Mouse (Mus musculus): ENCODE results near the gene Bcat1. TPM values are rescaled to one million over a fixed set of nuclear protein-coding genes. Genes with fewer than 3 reads are reported as not detected.

Gene Bcat1
- polyA plus RNA-seq, 1 experiment from 2014 or later: 5.0 TPM

DNA sequence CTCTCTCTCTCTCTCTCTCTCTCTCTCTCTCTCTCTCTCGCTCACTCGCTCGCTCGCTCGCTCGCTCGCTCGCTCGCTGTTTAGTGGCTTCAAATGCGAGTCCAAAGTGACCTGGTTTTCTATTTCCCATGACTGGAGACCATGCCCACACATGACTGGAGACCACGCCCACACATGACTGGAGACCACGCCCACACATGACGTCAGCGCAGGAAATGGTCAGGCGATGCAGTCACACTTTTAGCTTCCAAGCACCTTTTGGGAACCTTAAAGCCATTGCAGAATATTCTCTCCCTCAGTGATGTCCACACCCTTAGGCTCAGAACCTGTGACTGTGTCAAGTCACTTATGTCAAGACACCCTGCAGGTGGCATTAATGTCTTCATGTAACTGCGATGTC lies 59.3 kb downstream of the Bcat1 start:
- Histone ChIP-seq H3K27ac (ENCODE audit: low read depth, low read length) (no peak overlapping the region), H3K27me3 (replicated peaks; ENCODE audit: control insufficient read depth, insufficient read depth, low read length) (no peaks in the 10 kb centered on the region), H3K9ac (ENCODE audit: low read depth, low read length) (no peak overlapping the region), H3K4me2 (no peak overlapping the region), H3K4me3 (ENCODE audit: low read depth, low read length) (no peak overlapping the region), H3K36me3 (ENCODE audit: control insufficient read depth, insufficient read depth, low read length) (no peaks in the 10 kb centered on the region), H3K9me3 (ENCODE audit: control insufficient read depth, low read length) (no peaks in the 10 kb centered on the region), H3K4me1 (replicated peaks; ENCODE audit: control insufficient read depth, insufficient read depth, low read length) (peaks cover 2% of the 10 kb centered on the region; the same call in 1 of the 2 replicates)
- DNase-seq (ENCODE audit: low spot score) (no peak), ATAC-seq (replicated peaks; ENCODE audit: low FRiP score) (no peak)
- WGBS: 89% methylated on average over 16 of the region's 16 CpGs

DNA sequence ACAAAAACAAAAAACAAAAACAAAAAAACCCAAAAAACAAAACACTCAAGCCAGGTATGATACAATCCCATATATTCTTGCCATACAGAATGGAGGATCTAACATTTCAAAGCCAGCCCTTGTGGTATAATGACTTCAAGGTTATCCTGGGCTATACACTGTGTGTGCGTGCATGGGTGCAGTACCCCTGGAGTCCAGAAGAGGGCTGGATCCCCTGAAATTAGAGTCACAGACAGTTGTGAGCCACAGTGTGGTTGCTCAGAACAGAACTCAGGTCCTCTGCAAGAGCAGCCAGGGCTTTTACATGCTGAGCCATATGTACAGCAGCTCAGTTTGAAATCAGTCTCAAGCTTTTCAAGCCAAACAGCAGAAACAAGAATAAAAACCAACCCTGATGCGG lies 61.0 kb downstream of the Bcat1 start:
- Histone ChIP-seq H3K4me1 (replicated peaks; ENCODE audit: control insufficient read depth, insufficient read depth, low read length) (peaks cover 2% of the 10 kb centered on the region; the same call in 1 of the 2 replicates), H3K9me3 (ENCODE audit: control insufficient read depth, low read length) (no peaks in the 10 kb centered on the region), H3K4me3 (ENCODE audit: low read depth, low read length) (no peak overlapping the region), H3K27ac (ENCODE audit: low read depth, low read length) (no peak overlapping the region), H3K36me3 (ENCODE audit: control insufficient read depth, insufficient read depth, low read length) (no peaks in the 10 kb centered on the region), H3K27me3 (replicated peaks; ENCODE audit: control insufficient read depth, insufficient read depth, low read length) (no peaks in the 10 kb centered on the region), H3K4me2 (no peak overlapping the region), H3K9ac (ENCODE audit: low read depth, low read length) (no peak overlapping the region)
- DNase-seq (ENCODE audit: low spot score): no peak
- WGBS: 98% methylated on average over 2 of the region's 2 CpGs
- no peak for ATAC-seq (replicated peaks; ENCODE audit: low FRiP score)

DNA sequence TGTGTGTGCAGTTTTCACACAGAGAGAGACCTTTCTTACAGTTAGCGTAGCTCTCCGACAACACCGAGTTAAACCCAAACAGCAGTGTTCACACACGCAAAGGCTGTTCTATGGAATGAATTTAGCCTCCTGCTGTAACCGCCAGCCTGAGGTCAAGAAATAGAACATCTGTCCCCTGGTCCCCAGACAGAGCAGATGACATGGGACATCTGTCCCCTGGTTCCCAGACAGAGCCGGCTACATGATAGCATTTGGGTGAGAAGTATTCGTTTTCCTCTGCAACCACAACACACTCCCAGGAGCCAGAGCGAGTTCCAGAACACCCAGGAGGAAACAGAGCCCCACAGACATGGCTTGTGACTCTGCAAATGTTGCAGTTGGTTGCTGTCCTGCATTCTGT lies 63.3 kb downstream of the Bcat1 start:
- H3K9me3 ChIP-seq (ENCODE audit: control insufficient read depth, low read length): no peaks in the 10 kb centered on the region
- H3K36me3 ChIP-seq (ENCODE audit: control insufficient read depth, insufficient read depth, low read length): no peaks in the 10 kb centered on the region
- H3K4me3 ChIP-seq (ENCODE audit: low read depth, low read length): no peak overlapping the region
- 82% methylated on average over 8 of the region's 8 CpGs for WGBS
- H3K27ac ChIP-seq (ENCODE audit: low read depth, low read length): no peak overlapping the region
- peaks cover 2% of the 10 kb centered on the region; the same call in 1 of the 2 replicates for H3K4me1 ChIP-seq (replicated peaks; ENCODE audit: control insufficient read depth, insufficient read depth, low read length)
- ATAC-seq (replicated peaks; ENCODE audit: low FRiP score): no peak
- no peak overlapping the region for H3K4me2 ChIP-seq
- H3K9ac ChIP-seq (ENCODE audit: low read depth, low read length): no peak overlapping the region
- no peaks in the 10 kb centered on the region for H3K27me3 ChIP-seq (replicated peaks; ENCODE audit: control insufficient read depth, insufficient read depth, low read length)
- no peak for DNase-seq (ENCODE audit: low spot score)

DNA sequence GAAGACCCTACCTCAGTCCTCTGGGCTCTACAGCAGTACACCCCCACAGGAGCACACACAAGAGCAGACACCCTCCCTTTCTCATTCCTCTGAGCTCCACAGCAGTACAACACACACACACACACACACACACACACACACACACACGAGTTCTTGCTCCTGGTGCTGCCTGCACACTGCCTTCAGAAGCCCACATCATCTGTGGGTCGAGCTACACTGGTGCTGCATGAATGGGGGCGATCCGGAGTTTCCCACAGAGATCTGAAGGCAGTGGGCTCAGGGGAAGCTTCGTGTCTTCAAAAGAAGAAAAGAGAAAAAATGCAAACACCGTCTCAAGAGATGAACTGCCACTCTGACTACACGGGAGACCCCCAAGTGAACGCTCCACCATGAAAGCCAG lies 64.8 kb downstream of the Bcat1 start:
- DNase-seq (ENCODE audit: low spot score) (no peak), ATAC-seq (replicated peaks; ENCODE audit: low FRiP score) (no peak)
- Histone ChIP-seq H3K4me3 (ENCODE audit: low read depth, low read length) (no peak overlapping the region), H3K9me3 (ENCODE audit: control insufficient read depth, low read length) (no peaks in the 10 kb centered on the region), H3K9ac (ENCODE audit: low read depth, low read length) (no peak overlapping the region), H3K4me2 (no peak overlapping the region), H3K36me3 (ENCODE audit: control insufficient read depth, insufficient read depth, low read length) (no peaks in the 10 kb centered on the region), H3K4me1 (replicated peaks; ENCODE audit: control insufficient read depth, insufficient read depth, low read length) (no peaks in the 10 kb centered on the region), H3K27ac (ENCODE audit: low read depth, low read length) (no peak overlapping the region), H3K27me3 (replicated peaks; ENCODE audit: control insufficient read depth, insufficient read depth, low read length) (no peaks in the 10 kb centered on the region)
- 79% methylated on average over 8 of the region's 8 CpGs for WGBS

DNA sequence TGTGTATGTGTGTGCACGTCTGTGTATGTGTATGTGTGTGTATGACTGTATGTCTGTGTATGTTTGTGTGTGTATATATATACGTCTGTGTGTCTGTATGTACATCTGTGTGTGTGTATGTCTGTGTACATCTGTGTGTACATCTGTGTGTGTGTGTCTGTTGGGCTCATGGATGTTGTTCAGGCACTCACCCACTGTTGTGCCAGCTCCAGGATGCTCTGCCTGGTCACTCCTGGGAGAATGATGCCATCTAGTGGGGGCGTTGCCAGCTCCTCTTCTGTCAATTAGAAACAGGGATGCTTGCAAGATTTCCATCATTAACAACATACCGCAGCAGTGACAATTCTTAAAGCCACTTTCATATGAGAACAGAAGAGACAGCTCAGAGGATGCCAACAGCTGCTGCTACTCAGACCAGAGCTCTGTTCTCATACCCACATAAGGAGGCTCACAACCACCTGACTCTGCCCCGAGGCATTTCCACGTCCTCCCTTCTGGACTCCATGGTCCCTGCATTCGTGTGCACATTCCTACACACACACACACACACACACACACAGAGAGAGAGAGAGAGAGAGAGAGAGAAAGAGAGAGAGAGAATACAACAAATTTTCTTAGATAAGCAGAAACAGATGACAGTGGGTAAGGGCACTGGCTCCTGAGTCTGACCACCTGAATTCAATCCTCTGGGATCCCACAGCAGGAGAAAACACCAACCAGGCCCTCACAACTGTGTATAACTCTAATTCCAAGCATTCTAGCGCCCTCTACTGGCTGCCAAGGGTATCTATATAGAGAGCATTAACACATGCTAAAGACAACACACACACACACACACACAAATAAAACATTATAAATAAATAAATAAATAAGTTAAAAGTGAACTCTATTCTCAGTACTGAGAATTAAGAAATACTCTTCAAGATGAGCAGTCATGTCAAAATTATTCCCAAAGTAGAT lies 65.8 kb downstream of the Bcat1 start:
- Histone ChIP-seq H3K27me3 (replicated peaks; ENCODE audit: control insufficient read depth, insufficient read depth, low read length) (no peaks in the 10 kb centered on the region), H3K4me3 (ENCODE audit: low read depth, low read length) (no peak overlapping the region), H3K4me1 (replicated peaks; ENCODE audit: control insufficient read depth, insufficient read depth, low read length) (no peaks in the 10 kb centered on the region), H3K4me2 (no peak overlapping the region), H3K27ac (ENCODE audit: low read depth, low read length) (no peak overlapping the region), H3K9ac (ENCODE audit: low read depth, low read length) (no peak overlapping the region), H3K36me3 (ENCODE audit: control insufficient read depth, insufficient read depth, low read length) (no peaks in the 10 kb centered on the region), H3K9me3 (ENCODE audit: control insufficient read depth, low read length) (no peaks in the 10 kb centered on the region)
- no peak for DNase-seq (ENCODE audit: low spot score)
- 74% methylated on average over 8 of the region's 8 CpGs for WGBS
- no peak for ATAC-seq (replicated peaks; ENCODE audit: low FRiP score)

DNA sequence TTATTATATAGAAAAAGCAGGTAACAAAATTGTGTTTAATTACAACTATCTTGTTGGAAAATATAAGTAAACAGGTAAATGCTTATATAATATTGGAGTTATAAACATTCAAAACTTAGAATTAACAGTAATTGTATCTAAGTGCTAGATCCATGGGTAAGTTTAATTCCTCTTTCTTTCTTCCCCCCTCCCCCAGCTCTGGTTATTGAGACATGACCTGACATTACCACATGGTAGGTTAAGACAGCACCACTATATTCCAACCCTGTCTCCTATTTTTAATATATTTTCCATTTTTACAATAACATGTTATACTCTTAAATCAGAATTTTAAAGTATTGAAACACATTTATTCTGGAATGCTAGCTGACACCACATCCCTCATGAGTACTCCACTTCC lies 72.5 kb downstream of the Bcat1 start:
- no peak overlapping the region for H3K4me2 ChIP-seq
- no peaks in the 10 kb centered on the region for H3K4me1 ChIP-seq (replicated peaks; ENCODE audit: control insufficient read depth, insufficient read depth, low read length)
- no peak overlapping the region for H3K9ac ChIP-seq (ENCODE audit: low read depth, low read length)
- H3K4me3 ChIP-seq (ENCODE audit: low read depth, low read length): no peak overlapping the region
- no peak for DNase-seq (ENCODE audit: low spot score)
- H3K27ac ChIP-seq (ENCODE audit: low read depth, low read length): no peak overlapping the region
- H3K27me3 ChIP-seq (replicated peaks; ENCODE audit: control insufficient read depth, insufficient read depth, low read length): no peaks in the 10 kb centered on the region
- no peaks in the 10 kb centered on the region for H3K9me3 ChIP-seq (ENCODE audit: control insufficient read depth, low read length)
- no peaks in the 10 kb centered on the region for H3K36me3 ChIP-seq (ENCODE audit: control insufficient read depth, insufficient read depth, low read length)
- ATAC-seq (replicated peaks; ENCODE audit: low FRiP score): no peak

DNA sequence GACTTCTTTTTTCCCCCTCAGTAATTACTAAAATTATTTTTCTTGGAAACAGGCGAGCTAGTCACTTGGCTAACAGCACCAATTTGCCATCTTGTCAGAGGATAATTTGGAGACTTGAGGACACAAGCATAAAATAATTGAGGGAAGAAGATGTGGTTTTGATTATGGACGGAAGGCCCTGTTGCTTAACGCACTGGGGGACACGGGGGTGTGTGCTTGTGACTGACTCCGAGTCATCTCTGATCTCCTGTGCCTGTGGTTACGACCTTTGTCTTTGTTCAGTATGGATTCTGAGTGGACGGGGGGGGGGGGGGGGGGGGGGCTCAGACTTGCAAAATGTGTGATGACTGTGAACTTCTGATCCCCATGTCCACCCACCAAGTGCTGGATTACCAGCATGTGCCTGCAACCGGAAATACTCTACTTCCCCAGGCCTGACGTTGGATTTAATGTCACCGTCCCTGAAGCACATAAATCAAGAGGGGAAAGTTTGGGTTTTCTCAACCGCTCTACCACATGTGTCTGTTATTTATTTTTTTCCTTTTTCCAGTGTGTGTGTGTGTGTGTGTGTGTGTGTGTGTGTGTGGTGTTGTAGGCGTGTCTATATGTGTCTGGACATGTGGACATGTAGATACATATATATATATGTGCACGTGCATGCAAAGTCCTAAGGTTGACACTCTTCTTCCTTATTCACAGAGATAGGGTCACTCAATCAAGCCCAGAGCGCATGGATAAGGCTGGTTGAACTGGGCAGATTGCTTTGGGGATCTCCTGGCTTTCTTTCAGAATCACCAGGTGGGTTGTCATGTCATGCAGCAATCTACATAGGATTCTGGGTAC lies 73.7 kb downstream of the Bcat1 start:
- Histone ChIP-seq H3K36me3 (ENCODE audit: control insufficient read depth, insufficient read depth, low read length) (no peaks in the 10 kb centered on the region), H3K27me3 (replicated peaks; ENCODE audit: control insufficient read depth, insufficient read depth, low read length) (no peaks in the 10 kb centered on the region), H3K4me3 (ENCODE audit: low read depth, low read length) (no peak overlapping the region), H3K9ac (ENCODE audit: low read depth, low read length) (no peak overlapping the region), H3K4me2 (no peak overlapping the region), H3K27ac (ENCODE audit: low read depth, low read length) (no peak overlapping the region), H3K9me3 (ENCODE audit: control insufficient read depth, low read length) (no peaks in the 10 kb centered on the region), H3K4me1 (replicated peaks; ENCODE audit: control insufficient read depth, insufficient read depth, low read length) (no peaks in the 10 kb centered on the region)
- DNase-seq (ENCODE audit: low spot score) (no peak), ATAC-seq (replicated peaks; ENCODE audit: low FRiP score) (no peak)
- 65% methylated on average over 14 of the region's 14 CpGs for WGBS

DNA sequence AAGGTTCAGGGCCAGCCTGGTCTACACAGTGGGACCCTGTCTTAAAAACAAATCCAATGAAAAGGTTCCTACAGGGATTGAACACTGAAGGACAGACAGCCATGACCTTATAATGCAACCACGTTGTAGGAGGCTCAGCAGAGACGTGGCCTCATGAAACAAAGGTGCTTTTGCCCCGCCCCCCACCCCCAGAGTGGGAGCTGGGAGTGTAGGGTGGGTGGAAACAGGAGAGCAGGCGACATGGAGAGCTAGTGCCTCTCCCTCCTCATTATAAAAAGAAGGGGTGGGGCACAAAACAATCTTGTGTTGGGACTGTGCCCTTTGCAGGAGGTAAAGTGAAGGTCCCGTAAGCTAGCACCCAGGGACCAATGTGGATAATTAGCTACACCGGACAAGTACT lies 74.5 kb downstream of the Bcat1 start:
- Histone ChIP-seq H3K27ac (ENCODE audit: low read depth, low read length) (no peak overlapping the region), H3K36me3 (ENCODE audit: control insufficient read depth, insufficient read depth, low read length) (no peaks in the 10 kb centered on the region), H3K9ac (ENCODE audit: low read depth, low read length) (no peak overlapping the region), H3K9me3 (ENCODE audit: control insufficient read depth, low read length) (no peaks in the 10 kb centered on the region), H3K4me2 (no peak overlapping the region), H3K4me3 (ENCODE audit: low read depth, low read length) (no peak overlapping the region), H3K4me1 (replicated peaks; ENCODE audit: control insufficient read depth, insufficient read depth, low read length) (no peaks in the 10 kb centered on the region), H3K27me3 (replicated peaks; ENCODE audit: control insufficient read depth, insufficient read depth, low read length) (no peaks in the 10 kb centered on the region)
- 63% methylated on average over 6 of the region's 6 CpGs for WGBS
- no peak for ATAC-seq (replicated peaks; ENCODE audit: low FRiP score)
- no peak for DNase-seq (ENCODE audit: low spot score)
